Mouse (Mus musculus): ENCODE data around the gene Spns2. TPM values are rescaled to one million over a fixed set of nuclear protein-coding genes. Genes with fewer than 3 reads are reported as not detected.
"Not testable (repeated sequence)": the region's sequence is repeated elsewhere in the genome, so short reads cannot be mapped to it uniquely, and the experiment has no call there.

Gene Spns2
- polyA plus RNA-seq, 1 experiment from 2014 or later = 23.6 TPM

GRCm38 (mm10) chr11:72447475-72447874, 42.2 kb downstream of the Spns2 start:
- WGBS = 80% methylated on average over 8 of the region's 8 CpGs
- TF ChIP-seq EP300 (optimal IDR thresholded peaks at IDR 0.05) (no peak), CTCF (IDR thresholded peaks at IDR 0.05; ENCODE audit: low read depth) (peak; percentile 46)
- Histone ChIP-seq H3K36me3 (ENCODE audit: control insufficient read depth, insufficient read depth, low read length) (peaks cover 73% of the 10 kb centered on the region), H3K4me2 (replicated peaks; ENCODE audit: low read depth) (no peak overlapping the region), H3K9me3 (ENCODE audit: control insufficient read depth, low read length) (no peaks in the 10 kb centered on the region), H3K9ac (ENCODE audit: low read length) (no peak overlapping the region), H3K4me1 (replicated peaks; ENCODE audit: control insufficient read depth, insufficient read depth) (no peaks in the 10 kb centered on the region), H3K27ac (replicated peaks) (no peak overlapping the region), H3K4me3 (ENCODE audit: low read depth, low read length) (no peak overlapping the region), H3K27me3 (ENCODE audit: control insufficient read depth, insufficient read depth, low read length) (no peaks in the 10 kb centered on the region)
- ATAC-seq (ENCODE audit: low FRiP score, low TSS enrichment) (no peak), DNase-seq (ENCODE audit: low spot score) (no peak)

- H3K27me3 ChIP-seq (ENCODE audit: control insufficient read depth, insufficient read depth, low read length) = no peaks in the 10 kb centered on the region
- H3K4me3 ChIP-seq (ENCODE audit: low read depth, low read length) = no peak overlapping the region
- no peak overlapping the region for H3K27ac ChIP-seq (replicated peaks)
- H3K36me3 ChIP-seq (ENCODE audit: control insufficient read depth, insufficient read depth, low read length) = peaks cover 66% of the 10 kb centered on the region
- ATAC-seq (ENCODE audit: low FRiP score, low TSS enrichment) (no peak), DNase-seq (ENCODE audit: low spot score) (peak; percentile 64)
- no peak overlapping the region for H3K4me2 ChIP-seq (replicated peaks; ENCODE audit: low read depth)
- peaks cover 3% of the 10 kb centered on the region; the same call in 1 of the 2 replicates for H3K4me1 ChIP-seq (replicated peaks; ENCODE audit: control insufficient read depth, insufficient read depth)
- WGBS = 84% methylated on average over 6 of the region's 6 CpGs
- no peak overlapping the region for H3K9ac ChIP-seq (ENCODE audit: low read length)
- TF ChIP-seq CTCF (IDR thresholded peaks at IDR 0.05; ENCODE audit: low read depth) (peak; percentile 78), EP300 (optimal IDR thresholded peaks at IDR 0.05) (no peak)
- H3K9me3 ChIP-seq (ENCODE audit: control insufficient read depth, low read length) = no peaks in the 10 kb centered on the region
Observed at GRCm38 (mm10) chr11:72446311-72447105, 43.2 kb downstream of the Spns2 start.

GRCm38 (mm10) chr11:72440965-72441664, 48.6 kb downstream of the Spns2 start, which contains the start of gene Mybbp1a:
Mybbp1a (plus strand) TSS chr11:72441355.
- Histone ChIP-seq H3K27me3 (ENCODE audit: control insufficient read depth, insufficient read depth, low read length) (no peaks in the 10 kb centered on the region), H3K4me1 (replicated peaks; ENCODE audit: control insufficient read depth, insufficient read depth) (peaks cover 4% of the 10 kb centered on the region; the same call in 1 of the 2 replicates), H3K4me2 (replicated peaks; ENCODE audit: low read depth) (peak within 1 kb of the TSS; percentile 93), H3K4me3 (ENCODE audit: low read depth, low read length) (peak within 1 kb of the TSS; percentile 75), H3K36me3 (ENCODE audit: control insufficient read depth, insufficient read depth, low read length) (peaks cover 28% of the 10 kb centered on the region), H3K9me3 (ENCODE audit: control insufficient read depth, low read length) (no peaks in the 10 kb centered on the region), H3K9ac (ENCODE audit: low read length) (peak within 1 kb of the TSS; percentile 81), H3K27ac (replicated peaks) (peak within 1 kb of the TSS; percentile 70)
- DNase-seq (ENCODE audit: low spot score) (peak; percentile 98), ATAC-seq (ENCODE audit: low FRiP score, low TSS enrichment) (peak; percentile 93)
- TF ChIP-seq CTCF (IDR thresholded peaks at IDR 0.05; ENCODE audit: low read depth) (peak; percentile 23; the same call in 1 of the 2 replicates), EP300 (optimal IDR thresholded peaks at IDR 0.05) (no peak)
- under 1% methylated on average over 46 of the region's 46 CpGs for WGBS

GRCm38 (mm10) chr11:72440597-72440964, 49.1 kb downstream of the Spns2 start:
- peaks cover 23% of the 10 kb centered on the region for H3K36me3 ChIP-seq (ENCODE audit: control insufficient read depth, insufficient read depth, low read length)
- not testable (repeated sequence) for ATAC-seq (ENCODE audit: low FRiP score, low TSS enrichment); H3K27me3 ChIP-seq (ENCODE audit: control insufficient read depth, insufficient read depth, low read length); H3K9me3 ChIP-seq (ENCODE audit: control insufficient read depth, low read length); H3K4me1 ChIP-seq (replicated peaks; ENCODE audit: control insufficient read depth, insufficient read depth); DNase-seq (ENCODE audit: low spot score)
- 29% methylated on average over 6 of the region's 6 CpGs for WGBS
- peak overlapping the region; percentile 75 for H3K4me3 ChIP-seq (ENCODE audit: low read depth, low read length)
- H3K9ac ChIP-seq (ENCODE audit: low read length) = peak overlapping the region; percentile 81
- peak overlapping the region; percentile 93 for H3K4me2 ChIP-seq (replicated peaks; ENCODE audit: low read depth)
- H3K27ac ChIP-seq (replicated peaks) = peak overlapping the region; percentile 70

- no peak overlapping the region for H3K4me3 ChIP-seq (ENCODE audit: low read depth, low read length)
- no peak overlapping the region for H3K27ac ChIP-seq (replicated peaks)
- H3K27me3 ChIP-seq (ENCODE audit: control insufficient read depth, insufficient read depth, low read length) = no peaks in the 10 kb centered on the region
- peaks cover 10% of the 10 kb centered on the region; the same call in 1 of the 2 replicates for H3K4me1 ChIP-seq (replicated peaks; ENCODE audit: control insufficient read depth, insufficient read depth)
- ATAC-seq (ENCODE audit: low FRiP score, low TSS enrichment) (no peak), DNase-seq (ENCODE audit: low spot score) (no peak)
- no peaks in the 10 kb centered on the region for H3K9me3 ChIP-seq (ENCODE audit: control insufficient read depth, low read length)
- H3K9ac ChIP-seq (ENCODE audit: low read length) = no peak overlapping the region
- no peak overlapping the region for H3K4me2 ChIP-seq (replicated peaks; ENCODE audit: low read depth)
- TF ChIP-seq EP300 (optimal IDR thresholded peaks at IDR 0.05) (no peak), CTCF (IDR thresholded peaks at IDR 0.05; ENCODE audit: low read depth) (no peak)
- 56% methylated on average over 4 of the region's 4 CpGs for WGBS
- H3K36me3 ChIP-seq (ENCODE audit: control insufficient read depth, insufficient read depth, low read length) = peaks cover 6% of the 10 kb centered on the region; the same call in 1 of the 2 replicates
Observed at GRCm38 (mm10) chr11:72438411-72438810, 51.3 kb downstream of the Spns2 start.

All from stomach, postnatal 0 days (tissue).